ENCODE assay signal across 16 mouse cellular contexts in genomic region chr11:117048911-117049310, GRCm38 (mm10).
DNase-seq lines count a peak whose midpoint lies in the region; ATAC-seq and TF ChIP-seq lines count a peak whose summit lies in the region.
"Had no signal": no experiment of that assay in that cellular context is flagged by ENCODE, and none has a peak within 500 bp of the region (broad histone marks: within the 10 kb centered on the region; RNA-seq: fewer than 3 reads in every experiment).

No protein-coding gene starts in this region.

- WGBS in cerebellum, adult 2 months = 91% methylated on average over 3 of the region's 3 CpGs
- 82% methylated on average over 3 of the region's 3 CpGs for WGBS in kidney, postnatal 0 days
- WGBS in spleen, adult 2 months = 76% methylated on average over 3 of the region's 3 CpGs

- no peaks in the 10 kb centered on the region for H3K4me1 ChIP-seq in cerebellum, adult 2 months (ENCODE audit: control insufficient read depth, insufficient read depth, low read length)
- H3K4me1 ChIP-seq in kidney, postnatal 0 days (replicated peaks; ENCODE audit: insufficient read depth, low read length) = no peaks in the 10 kb centered on the region
- H3K4me1 ChIP-seq in spleen, adult 2 months (ENCODE audit: control insufficient read depth, insufficient read depth, insufficient read length) = no peaks in the 10 kb centered on the region

- no peak overlapping the region for H3K4me2 ChIP-seq in kidney, postnatal 0 days (ENCODE audit: low read length)
- H3K4me2 ChIP-seq: limb, embryonic 12.5 days; midbrain, embryonic 13.5 days had no signal

- H3K27me3 ChIP-seq in cerebellum, adult 2 months (ENCODE audit: control insufficient read depth, insufficient read depth, low read length) = no peaks in the 10 kb centered on the region
- no peaks in the 10 kb centered on the region for H3K27me3 ChIP-seq in kidney, postnatal 0 days (ENCODE audit: insufficient read depth, low read length)
- H3K27me3 ChIP-seq in spleen, adult 2 months (ENCODE audit: control insufficient read depth, insufficient read depth, low read length) = no peaks in the 10 kb centered on the region
- no peaks in the 10 kb centered on the region for H3K27me3 ChIP-seq in splenic B cell, adult 2 months (ENCODE audit: control insufficient read depth, insufficient read depth, low read length, poor library complexity, severe bottlenecking)
- H3K27me3 ChIP-seq: midbrain, embryonic 13.5 days had no signal

- H3K36me3 ChIP-seq in kidney, postnatal 0 days (ENCODE audit: insufficient read depth, low read length) = no peaks in the 10 kb centered on the region
- H3K36me3 ChIP-seq in spleen, adult 2 months (ENCODE audit: control insufficient read depth, insufficient read depth, low read length) = no peaks in the 10 kb centered on the region
- H3K36me3 ChIP-seq in splenic B cell, adult 2 months (ENCODE audit: control insufficient read depth, insufficient read depth, low read length, poor library complexity, severe bottlenecking) = no peaks in the 10 kb centered on the region
- H3K36me3 ChIP-seq: limb, embryonic 12.5 days; midbrain, embryonic 13.5 days had no signal

- TF ChIP-seq CTCF in cerebellum, adult 2 months (IDR thresholded peaks at IDR 0.05; ENCODE audit: borderline replicate concordance, insufficient read depth, low read depth, low read length) = peak; percentile 36; the same call in 1 of the 2 replicates
- peak; percentile 56 for TF ChIP-seq CTCF in kidney, postnatal 0 days (IDR thresholded peaks at IDR 0.05; ENCODE audit: low read depth)
- TF ChIP-seq CTCF in spleen, adult 2 months (IDR thresholded peaks at IDR 0.05; ENCODE audit: extremely low read depth, insufficient read depth, insufficient read length, insufficient replicate concordance) = peak; percentile 18; the same call in 1 of the 2 replicates

- no peaks in the 10 kb centered on the region for H3K9me3 ChIP-seq in kidney, postnatal 0 days (replicated peaks; ENCODE audit: low read length)

- DNase-seq in cerebellum, adult 2 months = no peak
- DNase-seq in cerebellum, postnatal 4 days (ENCODE audit: low spot score in 2 of 2) = no peak
- no peak for DNase-seq in kidney, postnatal 0 days (ENCODE audit: low spot score)
- DNase-seq in kidney, adult 18-20 months = no peak
- no peak for DNase-seq in spleen, adult 2 months (ENCODE audit: low read depth in 1 of 2, low spot score in 2 of 2)
- DNase-seq in spleen, adult 18-20 months = no peak
- DNase-seq in splenic B cell, adult 2 months (ENCODE audit: low read depth, low spot score) = peak; percentile 21
- DNase-seq: cerebellum, adult 18-20 months; heart, adult 18-20 months; kidney, postnatal 14 days; layer of hippocampus, postnatal 36 days; right cerebral cortex, postnatal 4 days had no signal

- no peak overlapping the region for H3K4me3 ChIP-seq in cerebellum, adult 2 months (replicated peaks; ENCODE audit: insufficient read depth, low read depth, low read length)
- H3K4me3 ChIP-seq in kidney, postnatal 0 days (replicated peaks; ENCODE audit: low read depth, low read length) = no peak overlapping the region
- H3K4me3 ChIP-seq in spleen, adult 2 months (ENCODE audit: extremely low read depth, insufficient read depth, insufficient read length) = no peak overlapping the region
- H3K4me3 ChIP-seq: limb, embryonic 12.5 days; midbrain, embryonic 13.5 days had no signal

- TF ChIP-seq POLR2A in cerebellum, adult 2 months (IDR thresholded peaks at IDR 0.05; ENCODE audit: borderline replicate concordance, insufficient read depth, low read length) = no peak
- no peak for TF ChIP-seq POLR2A in spleen, adult 2 months (IDR thresholded peaks at IDR 0.05; ENCODE audit: low read depth, low read length)

- ATAC-seq in kidney, postnatal 0 days (replicated peaks; ENCODE audit: low FRiP score, low read depth) = no peak
- no peak for ATAC-seq in megakaryocyte progenitor cell, adult 5-6 weeks (replicated peaks; ENCODE audit: poor library complexity)
- ATAC-seq: inflammation-experienced regulatory T-cells, adult 6 months; midbrain, embryonic 13.5 days had no signal

- no peak overlapping the region for H3K27ac ChIP-seq in cerebellum, adult 2 months (ENCODE audit: insufficient read depth, low read length)
- no peak overlapping the region for H3K27ac ChIP-seq in kidney, postnatal 0 days
- no peak overlapping the region for H3K27ac ChIP-seq in spleen, adult 2 months (ENCODE audit: insufficient read depth, low read length)
- H3K27ac ChIP-seq: limb, embryonic 12.5 days had no signal

- H3K9ac ChIP-seq in kidney, postnatal 0 days (ENCODE audit: low read depth, low read length) = no peak overlapping the region
- H3K9ac ChIP-seq: limb, embryonic 12.5 days; midbrain, embryonic 13.5 days had no signal
